Mouse (Mus musculus) retina, adult 2 months (tissue): ENCODE data around the gene Olfr609.
"Not testable (repeated sequence)": the region's sequence is repeated elsewhere in the genome, so short reads cannot be mapped to it uniquely, and the experiment has no call there.

Experiments
- DNase-seq: peaks from one replicate; pipeline ENCODE4 v3.0.0-alpha.2; 2012; ENCODE audit warnings: low read depth, low spot score

The Olfr609 gene

DNA sequence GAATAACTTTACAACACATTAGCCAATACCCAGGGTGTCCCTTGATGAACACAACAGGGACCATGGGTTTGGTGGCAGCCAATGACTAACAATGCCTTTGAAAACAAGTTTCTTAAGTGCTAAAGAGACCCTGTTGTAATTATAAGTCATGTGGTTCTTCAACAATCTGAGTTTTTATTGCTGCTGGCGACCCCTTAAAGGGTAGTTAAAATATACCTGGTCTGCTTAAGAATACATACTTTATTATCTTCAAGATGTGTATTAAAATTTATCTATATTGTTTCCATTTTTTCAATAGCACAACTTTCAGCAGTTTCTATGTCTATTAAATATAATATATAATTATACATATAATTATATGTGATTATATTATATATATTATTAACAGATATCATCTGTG, at the start of gene Olfr609:
Gene Olfr609 (minus strand): TSS at position 101 of the 400 bp plus-strand sequence.
- DNase-seq = no peak

GRCm38 (mm10) chr7:103542617-103543016, 44.8 kb upstream of the Olfr609 start, which contains the start of gene Olfr612:
TSS of gene Olfr612 (minus strand) at chr7:103542717.
- DNase-seq = not testable (repeated sequence)

DNA sequence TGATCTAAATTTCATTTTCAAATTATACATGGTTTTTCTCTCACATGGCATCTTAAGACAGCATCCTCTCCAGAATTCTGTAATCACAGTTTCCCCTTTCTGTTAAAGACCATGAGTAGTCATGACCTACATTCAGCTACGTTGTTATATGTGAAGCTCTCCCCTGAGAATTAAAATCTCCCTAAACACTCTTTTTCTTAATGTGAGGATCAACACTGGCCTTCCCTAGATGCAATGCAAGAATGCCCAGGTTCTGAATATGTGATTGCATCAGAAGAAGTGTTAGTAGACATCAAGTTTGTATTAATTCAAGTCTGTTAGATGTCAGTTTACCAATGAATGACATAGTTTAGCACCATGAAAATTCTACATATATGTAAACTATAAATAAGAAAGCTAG, 22.9 kb upstream of the Olfr609 start, which contains the start of gene Olfr611:
Gene Olfr611 (minus strand): TSS at position 101 of the 400 bp plus-strand sequence.
- DNase-seq = not testable (repeated sequence)

GRCm38 (mm10) chr7:103512022-103512421, 14.2 kb upstream of the Olfr609 start, which contains the start of gene Olfr610:
TSS of gene Olfr610 (minus strand) at chr7:103512122.
- DNase-seq = no peak

GRCm38 (mm10) chr7:103477106-103477505, 20.8 kb downstream of the Olfr609 start:
- DNase-seq = not testable (repeated sequence)

GRCm38 (mm10) chr7:103469577-103469976, 28.3 kb downstream of the Olfr609 start, which contains the start of gene Olfr608:
TSS of gene Olfr608 (plus strand) at chr7:103469877.
- DNase-seq = no peak

GRCm38 (mm10) chr7:103460590-103460989, 37.3 kb downstream of the Olfr609 start:
- DNase-seq = no peak

- no peak for DNase-seq
These were observed 49.1 kb downstream of the Olfr609 start, which contains the start of gene Olfr606 for GRCm38 (mm10) chr7:103448746-103449145. TSS of gene Olfr606 (plus strand) at chr7:103449046.

- DNase-seq = no peak
These were observed 52.5 kb downstream of the Olfr609 start, which contains the start of gene Olfr605 for GRCm38 (mm10) chr7:103445339-103445738. TSS of gene Olfr605 (minus strand) at chr7:103445439.
